In the genomic region with DNA sequence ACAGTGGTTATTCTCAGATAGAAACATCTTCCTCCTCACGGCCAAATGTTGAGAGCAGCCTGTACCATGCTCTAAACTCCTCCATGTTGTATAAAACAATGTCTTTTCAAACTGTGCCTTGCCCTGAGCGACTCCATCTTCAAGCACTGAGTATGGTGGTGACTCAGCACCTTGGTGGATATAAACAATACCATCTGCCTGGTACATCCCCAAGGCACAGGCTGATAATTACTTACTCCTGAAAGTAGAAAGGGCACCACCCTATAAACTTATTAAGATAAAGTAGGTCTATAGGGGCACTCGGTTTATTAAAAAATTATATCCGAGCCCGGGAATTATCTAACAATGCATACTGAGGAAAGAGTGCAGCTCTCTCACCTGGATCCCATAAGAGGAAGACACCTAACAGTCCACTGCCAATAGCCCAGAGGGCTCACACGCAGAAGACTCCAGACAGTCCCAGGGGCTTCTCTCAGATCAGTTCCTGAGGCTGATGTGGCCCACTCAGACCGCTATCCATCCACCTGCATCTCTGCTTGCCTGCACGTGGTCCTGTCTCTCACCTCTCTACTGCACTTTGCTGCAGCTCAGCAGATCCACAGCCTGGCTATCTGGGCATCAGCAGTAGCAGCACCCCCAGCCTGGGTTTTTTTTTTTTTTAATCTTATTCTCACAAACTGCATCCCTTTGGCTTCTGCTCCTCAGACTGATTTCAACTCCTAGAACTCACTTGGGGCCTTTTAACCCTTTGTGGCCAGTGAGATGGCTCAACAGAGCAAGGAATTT, we compare ENCODE assay signal across 23 mouse cellular contexts.
DNase-seq lines count a peak whose midpoint lies in the region; ATAC-seq lines count a peak whose summit lies in the region.
"Had no signal": no experiment of that assay in that cellular context is flagged by ENCODE, and none has a peak within 500 bp of the region (broad histone marks: within the 10 kb centered on the region; RNA-seq: fewer than 3 reads in every experiment).

No protein-coding gene starts in this region.

- H3K27ac ChIP-seq in liver, embryonic 13.5 days = peak overlapping the region; percentile 50; the same call in 1 of the 2 replicates
- H3K27ac ChIP-seq: heart, embryonic 13.5 days; hindbrain, embryonic 14.5 days; kidney, embryonic 15.5 days had no signal

- no peak overlapping the region for H3K9ac ChIP-seq in liver, embryonic 13.5 days
- H3K9ac ChIP-seq: heart, embryonic 13.5 days; hindbrain, embryonic 14.5 days; kidney, embryonic 15.5 days had no signal

- peaks cover 14% of the 10 kb centered on the region for H3K27me3 ChIP-seq in liver, embryonic 13.5 days
- H3K27me3 ChIP-seq: heart, embryonic 13.5 days; kidney, embryonic 15.5 days had no signal

- H3K4me2 ChIP-seq in liver, embryonic 13.5 days = no peak overlapping the region
- H3K4me2 ChIP-seq: heart, embryonic 13.5 days; hindbrain, embryonic 14.5 days; kidney, embryonic 15.5 days had no signal

- ATAC-seq in liver, embryonic 13.5 days (ENCODE audit: low read depth) = peak; percentile 72
- ATAC-seq in megakaryocyte progenitor cell, adult 5-6 weeks (replicated peaks; ENCODE audit: poor library complexity) = peak; percentile 73
- ATAC-seq: activated CD4-positive, CD25-positive, alpha-beta regulatory T cell, adult 4 months; forebrain, embryonic 16.5 days had no signal

- H3K9me3 ChIP-seq in liver, embryonic 13.5 days (replicated peaks) = no peaks in the 10 kb centered on the region

- H3K4me1 ChIP-seq in liver, embryonic 13.5 days (replicated peaks) = peaks cover 45% of the 10 kb centered on the region

- DNase-seq in 3T3-L1 (ENCODE audit: low read depth, low spot score) = peak; percentile 28
- DNase-seq in brain, adult 2 months (ENCODE audit: low read depth, low spot score) = peak; percentile 31
- no peak for DNase-seq in liver, embryonic 13.5 days
- no peak for DNase-seq in gastrocnemius, adult 8-10 months (ENCODE audit: low spot score in 2 of 2)
- no peak for DNase-seq in adrenal gland, postnatal 36 days
- no peak for DNase-seq in cerebellum, adult 11-12 months
- DNase-seq: adrenal gland, postnatal 10 days; B cell, adult 2 months; cerebellum, adult 8-10 months; cerebellum, postnatal 25 days; gastrocnemius, postnatal 10 days; heart, postnatal 10 days; kidney, adult 18-20 months; kidney, postnatal 25 days; lung, postnatal 4 days; midbrain, embryonic 14.5 days; thymus, postnatal 4 days had no signal

- H3K36me3 ChIP-seq in liver, embryonic 13.5 days = no peaks in the 10 kb centered on the region
- H3K36me3 ChIP-seq: heart, embryonic 13.5 days; kidney, embryonic 15.5 days had no signal

- WGBS in liver, embryonic 13.5 days (ENCODE audit: insufficient replicate concordance) = 49% methylated on average over 8 of the region's 8 CpGs

- H3K4me3 ChIP-seq in liver, embryonic 13.5 days (replicated peaks) = no peak overlapping the region
- H3K4me3 ChIP-seq: heart, embryonic 13.5 days; kidney, embryonic 15.5 days had no signal

Comparison
In these comparisons a context has a peak if more than half of its experiments do, and no peak if none do; other contexts are left out.
1. DNase-seq: peak in 3T3-L1 (single experiment) and brain, adult 2 months (single experiment); none in liver, embryonic 13.5 days (single experiment), gastrocnemius, adult 8-10 months (0 of 2), adrenal gland, postnatal 36 days (0 of 2) and cerebellum, adult 11-12 months (single experiment).